20 mouse cellular contexts compared by ENCODE assay signal in the genomic region with DNA sequence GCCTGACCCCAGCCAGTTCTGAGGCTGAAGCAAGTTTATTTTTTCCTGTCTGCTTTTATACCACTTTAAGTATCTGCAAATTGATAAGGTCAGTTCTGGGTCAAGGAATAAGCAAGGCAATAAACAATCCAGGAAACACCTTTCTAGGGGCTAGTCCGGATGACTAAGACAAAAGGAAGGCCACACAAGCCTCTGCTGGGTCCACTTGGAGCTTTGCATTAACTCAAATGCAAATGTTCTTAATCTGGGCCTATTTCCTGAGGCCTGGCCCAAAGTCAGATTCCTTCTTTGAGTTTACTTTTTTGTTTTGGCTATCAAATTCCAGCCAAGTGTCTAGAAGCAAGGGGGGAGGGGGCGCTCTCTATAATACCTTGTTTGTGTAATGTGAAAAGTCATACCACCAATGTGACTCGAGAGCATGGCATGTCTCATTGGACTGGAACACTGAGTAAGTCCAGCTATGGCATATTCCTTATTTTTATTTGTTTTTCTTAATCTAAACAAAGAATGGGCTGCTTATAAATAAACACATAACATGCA.
DNase-seq lines count a peak whose midpoint lies in the region.
"Had no signal": no experiment of that assay in that cellular context is flagged by ENCODE, and none has a peak within 500 bp of the region (broad histone marks: within the 10 kb centered on the region; RNA-seq: fewer than 3 reads in every experiment).

No protein-coding gene starts in this region.

- DNase-seq in kidney, adult 9 months = peak; percentile 8
- DNase-seq in kidney, postnatal 25 days = no peak
- DNase-seq in 3T3-L1 (ENCODE audit: low read depth, low spot score) (peak; percentile 75), ES-CJ7 (ENCODE audit: low read depth, low spot score) (peak; percentile 98), ZHBTc4 (ENCODE audit: low read depth, low spot score) (peak; percentile 89)
- no peak for DNase-seq in testis, postnatal 10 days (ENCODE audit: low spot score)
- DNase-seq: adrenal gland, postnatal 25 days; cerebellum, adult 18-20 months; cerebellum, postnatal 10 days; gastrocnemius, postnatal 14 days; heart, postnatal 4 days; kidney, adult 8-10 months; kidney, postnatal 4 days; layer of hippocampus, postnatal 36 days; left cerebral cortex, postnatal 4 days; liver, postnatal 0 days; lung, postnatal 10 days; right cerebral cortex, postnatal 4 days; thymus, adult 2 months; thymus, postnatal 36 days had no signal

Comparison
In these comparisons a context has a peak if more than half of its experiments do, and no peak if none do; other contexts are left out.
1. DNase-seq: peak in kidney, adult 9 months (single experiment), 3T3-L1 (single experiment), ES-CJ7 (single experiment) and ZHBTc4 (single experiment); none in kidney, postnatal 25 days (0 of 2) and testis, postnatal 10 days (single experiment).